Mouse (Mus musculus): ENCODE data around the gene Prss22.
"Not testable (repeated sequence)": the region's sequence is repeated elsewhere in the genome, so short reads cannot be mapped to it uniquely, and the experiment has no call there.

Prss22 gene

DNA sequence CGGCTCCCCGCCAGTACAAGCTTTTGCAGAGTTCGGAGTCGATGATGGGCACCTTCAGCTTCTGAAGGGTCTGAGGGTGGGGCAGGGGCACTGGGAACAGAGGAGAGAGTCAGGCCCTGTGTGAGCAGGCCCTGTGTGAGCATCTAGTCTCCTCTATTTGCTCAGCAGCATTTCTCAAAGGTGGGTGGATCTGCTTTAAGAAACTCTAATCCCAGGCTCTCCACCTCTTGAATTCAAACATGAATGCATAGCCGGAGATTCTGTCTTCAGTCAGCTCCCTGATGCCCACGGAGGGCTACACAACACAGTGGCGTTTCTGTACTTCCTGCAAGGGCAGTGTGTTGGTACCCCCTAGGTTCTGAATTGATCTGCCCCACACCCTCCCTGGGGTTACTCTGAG lies 3.2 kb downstream of the Prss22 start:
- no peak for DNase-seq (ENCODE audit: low spot score)

DNA sequence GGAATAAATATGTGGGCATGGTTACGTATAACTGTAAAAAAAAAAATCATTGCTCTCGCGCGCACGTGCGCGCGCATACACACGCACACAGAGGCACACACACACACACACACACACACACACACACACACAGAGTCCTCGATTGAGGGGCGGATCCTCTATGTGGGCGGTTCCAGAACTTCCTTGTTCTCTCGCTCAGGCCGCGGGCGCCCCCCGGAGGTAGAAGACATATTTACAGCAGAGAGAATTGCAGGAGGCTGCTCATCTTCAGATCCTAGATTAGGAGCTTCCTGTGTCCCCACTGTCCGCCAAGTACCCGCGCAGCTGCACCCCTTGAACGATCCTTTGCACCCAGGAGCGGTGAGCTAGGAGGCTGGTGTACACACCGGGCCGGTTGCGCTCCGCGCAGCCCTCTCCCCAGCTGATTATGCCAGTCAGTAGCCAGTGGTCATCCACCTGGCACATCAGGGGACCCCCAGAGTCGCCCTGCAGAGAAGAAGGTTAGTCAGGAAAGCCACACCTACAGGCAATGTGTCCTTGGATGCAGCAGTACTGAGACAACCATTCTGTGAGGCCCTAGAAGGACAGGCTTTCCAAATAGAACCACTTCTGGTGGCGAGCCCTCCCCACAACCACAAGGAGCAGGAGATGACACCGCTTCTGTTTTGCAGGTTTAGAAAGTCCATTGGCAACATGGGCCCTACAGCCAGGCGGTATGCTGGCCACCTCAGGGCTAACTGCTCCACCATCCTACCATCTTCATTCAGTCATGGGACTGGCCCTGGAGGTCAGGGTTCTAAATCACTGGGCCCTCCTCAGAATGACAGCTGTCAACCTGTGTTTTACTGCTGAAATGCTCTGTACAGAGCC lies 4.1 kb downstream of the Prss22 start:
- DNase-seq (ENCODE audit: low spot score) = peak; percentile 85

GRCm38 (mm10) chr17:23992789-23993553 lies 4.9 kb downstream of the Prss22 start:
- DNase-seq (ENCODE audit: low spot score) = no peak

GRCm38 (mm10) chr17:23989802-23990201 lies 8.1 kb downstream of the Prss22 start:
- no peak for DNase-seq (ENCODE audit: low spot score)

DNA sequence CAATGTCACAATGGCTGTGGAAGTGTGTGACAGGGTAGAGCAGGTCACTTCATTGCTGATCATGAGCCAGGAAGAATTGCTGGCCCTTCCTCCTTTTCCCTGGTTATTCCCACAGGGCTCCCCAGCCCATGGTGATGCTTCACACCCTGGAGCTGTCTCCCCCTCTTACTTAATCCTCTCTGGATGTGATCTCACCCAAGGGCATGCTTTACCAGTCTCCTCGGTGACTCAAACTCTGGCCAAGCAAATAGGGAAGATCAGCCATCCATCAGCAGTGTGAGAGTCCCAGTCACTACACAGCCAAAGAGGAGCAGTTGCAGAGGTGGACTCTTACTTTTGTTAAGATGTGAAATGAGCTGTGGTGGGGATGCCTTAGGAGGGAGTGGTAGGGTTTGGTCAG lies 12.9 kb downstream of the Prss22 start:
- no peak for DNase-seq (ENCODE audit: low spot score)

DNA sequence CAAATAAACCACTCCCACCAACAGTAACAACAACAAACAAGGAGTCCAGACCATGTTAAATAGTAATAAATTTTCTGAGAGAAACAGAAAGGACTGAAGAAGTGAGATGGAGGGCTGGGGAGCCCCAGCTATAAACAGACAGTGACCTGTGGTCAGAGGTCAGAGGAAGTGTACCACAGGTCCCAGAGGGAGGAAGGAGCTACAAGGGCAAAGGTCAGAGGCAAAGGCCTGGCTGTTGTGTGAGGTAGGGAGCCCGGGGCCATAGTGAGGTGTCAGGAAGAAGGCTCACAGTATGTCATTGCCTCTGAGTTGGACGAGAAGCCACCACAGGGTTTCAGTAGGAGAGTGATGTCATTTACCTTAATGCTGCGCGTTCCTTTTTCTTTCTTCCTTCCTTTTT lies 15.0 kb downstream of the Prss22 start:
- no peak for DNase-seq (ENCODE audit: low spot score)

- DNase-seq (ENCODE audit: low spot score) = no peak
These were observed 17.5 kb downstream of the Prss22 start, which contains the start of gene Prss30 for GRCm38 (mm10) chr17:23980297-23980909. TSS of gene Prss30 (minus strand) at chr17:23980566.

- DNase-seq (ENCODE audit: low spot score) = no peak
These were observed 18.4 kb downstream of the Prss22 start for GRCm38 (mm10) chr17:23979471-23979870.

DNA sequence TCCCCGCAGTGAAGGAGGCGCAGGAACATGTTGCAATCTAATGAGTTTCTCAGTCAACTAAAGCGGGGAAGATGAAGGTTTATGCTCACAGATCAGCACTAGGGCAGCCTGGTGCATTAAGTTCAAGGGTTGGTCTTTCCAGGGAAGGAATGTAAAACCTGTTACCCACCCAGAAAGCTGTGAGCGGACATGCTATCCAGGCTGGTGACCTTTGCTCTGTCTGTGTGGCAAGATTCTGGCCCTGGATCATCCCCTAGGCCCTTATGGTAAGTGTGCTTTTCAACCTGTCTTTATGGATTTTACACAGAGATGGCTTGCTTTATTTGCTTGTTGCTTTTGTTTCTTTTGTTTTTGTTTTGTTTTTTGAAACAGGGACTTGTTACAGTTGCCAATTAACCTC lies 21.2 kb downstream of the Prss22 start:
- DNase-seq (ENCODE audit: low spot score) = no peak

GRCm38 (mm10) chr17:23971315-23971714 lies 26.6 kb downstream of the Prss22 start:
- DNase-seq (ENCODE audit: low spot score) = no peak

- peak; percentile 57 for DNase-seq (ENCODE audit: low spot score)
These were observed 28.7 kb downstream of the Prss22 start for GRCm38 (mm10) chr17:23969231-23969630.

GRCm38 (mm10) chr17:23968780-23969179 lies 29.1 kb downstream of the Prss22 start:
- no peak for DNase-seq (ENCODE audit: low spot score)

DNA sequence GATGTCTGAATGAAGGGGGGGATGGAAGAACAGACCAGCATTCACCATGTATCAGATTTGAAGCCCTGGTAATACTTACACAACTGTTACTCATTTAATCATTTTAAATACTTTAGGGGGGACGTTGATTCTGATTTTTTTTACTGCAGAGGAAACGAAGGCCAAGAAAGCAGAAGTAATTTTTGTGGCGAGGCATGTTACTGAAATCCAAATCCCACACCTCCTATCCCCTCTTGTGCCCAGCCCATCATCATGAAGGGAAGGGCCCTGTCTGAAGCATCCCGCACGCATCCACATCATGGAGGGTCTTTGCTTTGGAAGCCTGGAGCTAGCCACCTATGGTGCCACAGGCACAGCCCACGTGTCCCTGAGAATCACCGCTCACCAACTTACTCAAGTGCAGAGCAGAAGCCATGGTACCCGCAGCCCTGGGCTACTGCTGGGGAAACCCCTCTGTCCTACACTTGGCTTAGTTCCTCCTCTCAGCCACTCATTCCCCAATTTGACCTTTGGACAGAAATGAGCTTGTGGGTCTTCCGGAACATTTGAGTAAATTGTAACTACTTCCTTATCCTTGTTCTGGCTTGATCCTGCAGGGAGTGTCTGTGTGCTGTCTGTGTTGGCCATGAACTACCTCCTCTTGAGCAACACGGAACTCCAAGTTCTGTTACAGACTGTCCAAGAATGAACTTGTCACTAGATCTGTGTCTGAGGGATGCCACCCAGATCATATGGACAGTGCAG lies 31.1 kb downstream of the Prss22 start:
- DNase-seq (ENCODE audit: low spot score) = peak; percentile 65

DNA sequence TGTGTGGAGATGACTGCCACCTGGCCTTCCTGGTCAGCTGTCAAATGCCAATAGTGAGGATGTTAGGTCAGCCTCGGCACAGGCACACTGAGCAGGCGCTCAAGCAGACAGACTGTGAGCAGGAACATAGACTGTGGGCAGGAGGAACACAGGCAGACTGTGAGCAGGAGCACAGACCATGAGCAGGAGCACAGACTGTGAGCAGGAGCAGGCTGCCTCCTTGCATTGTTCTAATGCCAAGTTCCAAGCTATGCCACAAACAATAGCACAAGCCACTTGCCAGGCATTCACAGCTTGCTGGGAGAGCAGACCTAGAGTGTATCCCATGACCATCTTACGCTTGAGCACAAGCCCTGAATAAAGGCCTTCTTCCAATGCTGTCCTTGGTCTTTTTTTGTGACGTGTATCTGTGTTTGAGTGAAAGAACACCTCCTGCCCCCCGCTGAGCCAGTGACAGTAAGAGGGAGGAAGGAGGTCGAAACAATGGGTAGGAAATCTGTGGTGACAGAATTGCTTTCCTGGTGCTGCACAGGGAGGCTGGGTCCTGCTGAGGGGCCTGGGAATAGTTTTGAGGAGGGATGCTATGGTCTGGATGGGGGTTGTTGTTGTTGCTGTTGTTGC lies 32.0 kb downstream of the Prss22 start:
- DNase-seq (ENCODE audit: low spot score) = no peak

GRCm38 (mm10) chr17:23961573-23962122 lies 36.3 kb downstream of the Prss22 start:
- no peak for DNase-seq (ENCODE audit: low spot score)

GRCm38 (mm10) chr17:23960084-23960738 lies 37.7 kb downstream of the Prss22 start:
- peak; percentile 72 for DNase-seq (ENCODE audit: low spot score)

DNA sequence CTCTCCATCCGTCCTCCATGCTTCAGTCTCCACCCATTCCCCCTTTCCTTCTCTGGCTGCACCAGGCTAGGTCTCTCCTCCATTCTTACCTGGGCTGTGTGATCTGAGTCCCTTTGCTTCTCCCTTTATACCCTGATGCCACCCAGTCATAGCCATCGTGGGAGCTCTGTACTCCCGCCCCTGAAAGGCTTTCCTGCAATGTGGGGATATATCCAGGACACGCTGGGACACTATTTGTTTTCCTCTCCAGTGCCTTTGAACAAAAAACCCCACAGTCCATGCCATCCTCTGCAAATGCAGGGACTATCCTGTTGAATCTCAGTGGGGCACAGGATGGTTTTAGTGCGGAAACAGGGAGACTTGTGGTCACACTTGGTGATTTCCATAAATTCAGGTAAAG lies 42.7 kb downstream of the Prss22 start, which contains the start of gene Sbpl:
Sbpl (minus strand) TSS at position 101 of the 400 bp plus-strand sequence.
- DNase-seq (ENCODE audit: low spot score) = no peak

GRCm38 (mm10) chr17:23950828-23951227 lies 47.1 kb downstream of the Prss22 start:
- DNase-seq (ENCODE audit: low spot score) = not testable (repeated sequence)

GRCm38 (mm10) chr17:23949068-23949467 lies 48.8 kb downstream of the Prss22 start:
- DNase-seq (ENCODE audit: low spot score) = no peak

DNA sequence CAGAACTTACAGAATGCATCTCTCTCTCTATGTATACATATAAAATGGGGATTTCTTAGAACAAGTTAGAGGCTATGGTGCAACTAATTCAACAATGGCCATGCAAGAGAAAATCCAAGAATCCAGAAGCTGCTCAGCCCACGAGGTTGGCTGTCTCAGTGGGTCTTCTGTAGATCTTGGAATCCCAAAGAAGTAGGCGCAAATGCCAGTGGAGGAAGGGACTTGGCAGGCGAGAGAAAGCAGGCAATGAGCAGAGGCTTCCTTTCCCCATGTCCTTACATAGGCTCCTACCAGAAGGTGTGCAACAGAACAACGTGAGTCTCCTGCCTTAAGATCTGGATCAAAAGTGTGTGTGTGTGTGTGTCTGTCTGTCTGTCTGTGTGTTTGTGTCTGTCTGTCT lies 50.4 kb downstream of the Prss22 start:
- DNase-seq (ENCODE audit: low spot score) = not testable (repeated sequence)
